Mouse (Mus musculus): Measurements from ENCODE around the gene Eif2d. TPM values are rescaled to one million over a fixed set of nuclear protein-coding genes. Genes with fewer than 3 reads are reported as not detected.

Gene Eif2d
- polyA plus RNA-seq, 1 experiment from 2014 or later: 51.1 TPM

GRCm38 (mm10) chr1:131175819-131176218 lies 22.8 kb downstream of the Eif2d start:
- Histone ChIP-seq H3K9me3 (replicated peaks; ENCODE audit: control insufficient read depth, low read length, poor library complexity, severe bottlenecking) (no peaks in the 10 kb centered on the region), H3K9ac (ENCODE audit: low read depth, low read length) (no peak overlapping the region), H3K4me1 (ENCODE audit: control insufficient read depth, insufficient read depth, low read length) (no peaks in the 10 kb centered on the region), H3K4me2 (ENCODE audit: low read length) (no peak overlapping the region), H3K27me3 (ENCODE audit: control insufficient read depth, insufficient read depth, low read depth, low read length) (no peaks in the 10 kb centered on the region), H3K27ac (ENCODE audit: low read length) (no peak overlapping the region), H3K4me3 (ENCODE audit: low read depth, low read length) (no peak overlapping the region), H3K36me3 (ENCODE audit: control insufficient read depth, insufficient read depth, low read length) (peaks cover 22% of the 10 kb centered on the region)
- 95% methylated on average over 8 of the region's 8 CpGs for WGBS
- ATAC-seq: no peak

- WGBS: 94% methylated on average over 4 of the region's 4 CpGs
- H3K36me3 ChIP-seq (ENCODE audit: control insufficient read depth, insufficient read depth, low read length): peaks cover 16% of the 10 kb centered on the region
Measured at GRCm38 (mm10) chr1:131177249-131177648, 24.3 kb downstream of the Eif2d start.

GRCm38 (mm10) chr1:131178083-131178482 lies 25.1 kb downstream of the Eif2d start:
- no peak overlapping the region for H3K9ac ChIP-seq (ENCODE audit: low read depth, low read length)
- no peaks in the 10 kb centered on the region for H3K4me1 ChIP-seq (ENCODE audit: control insufficient read depth, insufficient read depth, low read length)
- H3K36me3 ChIP-seq (ENCODE audit: control insufficient read depth, insufficient read depth, low read length): peaks cover 14% of the 10 kb centered on the region
- 92% methylated on average over 5 of the region's 5 CpGs for WGBS
- no peak overlapping the region for H3K4me3 ChIP-seq (ENCODE audit: low read depth, low read length)
- no peak for ATAC-seq
- no peak overlapping the region for H3K27ac ChIP-seq (ENCODE audit: low read length)
- no peaks in the 10 kb centered on the region for H3K9me3 ChIP-seq (replicated peaks; ENCODE audit: control insufficient read depth, low read length, poor library complexity, severe bottlenecking)
- H3K4me2 ChIP-seq (ENCODE audit: low read length): no peak overlapping the region
- H3K27me3 ChIP-seq (ENCODE audit: control insufficient read depth, insufficient read depth, low read depth, low read length): no peaks in the 10 kb centered on the region

More at GRCm38 (mm10) chr1:131177249-131177648, 24.3 kb downstream of the Eif2d start:
- Histone ChIP-seq H3K27me3 (ENCODE audit: control insufficient read depth, insufficient read depth, low read depth, low read length) (no peaks in the 10 kb centered on the region), H3K4me2 (ENCODE audit: low read length) (no peak overlapping the region), H3K4me1 (ENCODE audit: control insufficient read depth, insufficient read depth, low read length) (no peaks in the 10 kb centered on the region), H3K9me3 (replicated peaks; ENCODE audit: control insufficient read depth, low read length, poor library complexity, severe bottlenecking) (no peaks in the 10 kb centered on the region), H3K9ac (ENCODE audit: low read depth, low read length) (no peak overlapping the region), H3K4me3 (ENCODE audit: low read depth, low read length) (no peak overlapping the region), H3K27ac (ENCODE audit: low read length) (no peak overlapping the region)
- no peak for ATAC-seq

- no peak overlapping the region for H3K9ac ChIP-seq (ENCODE audit: low read depth, low read length)
- peaks cover 6% of the 10 kb centered on the region for H3K36me3 ChIP-seq (ENCODE audit: control insufficient read depth, insufficient read depth, low read length)
- H3K4me2 ChIP-seq (ENCODE audit: low read length): no peak overlapping the region
- no peak overlapping the region for H3K4me3 ChIP-seq (ENCODE audit: low read depth, low read length)
- WGBS: 97% methylated on average over 7 of the region's 7 CpGs
- no peak for ATAC-seq
- H3K9me3 ChIP-seq (replicated peaks; ENCODE audit: control insufficient read depth, low read length, poor library complexity, severe bottlenecking): no peaks in the 10 kb centered on the region
- H3K4me1 ChIP-seq (ENCODE audit: control insufficient read depth, insufficient read depth, low read length): no peaks in the 10 kb centered on the region
- H3K27me3 ChIP-seq (ENCODE audit: control insufficient read depth, insufficient read depth, low read depth, low read length): no peaks in the 10 kb centered on the region
- H3K27ac ChIP-seq (ENCODE audit: low read length): no peak overlapping the region
Measured at GRCm38 (mm10) chr1:131180386-131180785, 27.4 kb downstream of the Eif2d start.

- Histone ChIP-seq H3K36me3 (ENCODE audit: control insufficient read depth, insufficient read depth, low read length) (peaks cover 5% of the 10 kb centered on the region), H3K4me3 (ENCODE audit: low read depth, low read length) (no peak overlapping the region), H3K27ac (ENCODE audit: low read length) (no peak overlapping the region), H3K9me3 (replicated peaks; ENCODE audit: control insufficient read depth, low read length, poor library complexity, severe bottlenecking) (no peaks in the 10 kb centered on the region), H3K9ac (ENCODE audit: low read depth, low read length) (no peak overlapping the region), H3K4me1 (ENCODE audit: control insufficient read depth, insufficient read depth, low read length) (no peaks in the 10 kb centered on the region), H3K4me2 (ENCODE audit: low read length) (no peak overlapping the region), H3K27me3 (ENCODE audit: control insufficient read depth, insufficient read depth, low read depth, low read length) (no peaks in the 10 kb centered on the region)
- WGBS: 62% methylated on average over 9 of the region's 9 CpGs
- peak; percentile 65; the same call in 1 of the 2 replicates for ATAC-seq
Measured at GRCm38 (mm10) chr1:131181642-131182527, 28.9 kb downstream of the Eif2d start.

- Histone ChIP-seq H3K9me3 (replicated peaks; ENCODE audit: control insufficient read depth, low read length, poor library complexity, severe bottlenecking) (no peaks in the 10 kb centered on the region), H3K4me2 (ENCODE audit: low read length) (no peak overlapping the region), H3K4me1 (ENCODE audit: control insufficient read depth, insufficient read depth, low read length) (no peaks in the 10 kb centered on the region), H3K4me3 (ENCODE audit: low read depth, low read length) (no peak overlapping the region), H3K27ac (ENCODE audit: low read length) (no peak overlapping the region), H3K9ac (ENCODE audit: low read depth, low read length) (no peak overlapping the region), H3K36me3 (ENCODE audit: control insufficient read depth, insufficient read depth, low read length) (peaks cover 4% of the 10 kb centered on the region), H3K27me3 (ENCODE audit: control insufficient read depth, insufficient read depth, low read depth, low read length) (no peaks in the 10 kb centered on the region)
- ATAC-seq: no peak
- WGBS: 88% methylated on average over 7 of the region's 7 CpGs
Measured at GRCm38 (mm10) chr1:131183201-131183600, 30.2 kb downstream of the Eif2d start.

GRCm38 (mm10) chr1:131184253-131184955 lies 31.4 kb downstream of the Eif2d start:
- Histone ChIP-seq H3K4me3 (ENCODE audit: low read depth, low read length) (no peak overlapping the region), H3K4me2 (ENCODE audit: low read length) (no peak overlapping the region), H3K27ac (ENCODE audit: low read length) (no peak overlapping the region), H3K9ac (ENCODE audit: low read depth, low read length) (no peak overlapping the region), H3K27me3 (ENCODE audit: control insufficient read depth, insufficient read depth, low read depth, low read length) (no peaks in the 10 kb centered on the region), H3K4me1 (ENCODE audit: control insufficient read depth, insufficient read depth, low read length) (no peaks in the 10 kb centered on the region), H3K36me3 (ENCODE audit: control insufficient read depth, insufficient read depth, low read length) (peaks cover 3% of the 10 kb centered on the region), H3K9me3 (replicated peaks; ENCODE audit: control insufficient read depth, low read length, poor library complexity, severe bottlenecking) (no peaks in the 10 kb centered on the region)
- WGBS: 86% methylated on average over 9 of the region's 9 CpGs
- ATAC-seq: no peak

- no peak overlapping the region for H3K27ac ChIP-seq (ENCODE audit: low read length)
- no peaks in the 10 kb centered on the region for H3K4me1 ChIP-seq (ENCODE audit: control insufficient read depth, insufficient read depth, low read length)
- no peak overlapping the region for H3K4me2 ChIP-seq (ENCODE audit: low read length)
- 80% methylated on average over 8 of the region's 8 CpGs for WGBS
- no peak overlapping the region for H3K9ac ChIP-seq (ENCODE audit: low read depth, low read length)
- no peaks in the 10 kb centered on the region; the same call in 1 of the 2 replicates for H3K36me3 ChIP-seq (ENCODE audit: control insufficient read depth, insufficient read depth, low read length)
- ATAC-seq: no peak
- H3K9me3 ChIP-seq (replicated peaks; ENCODE audit: control insufficient read depth, low read length, poor library complexity, severe bottlenecking): no peaks in the 10 kb centered on the region
- no peak overlapping the region for H3K4me3 ChIP-seq (ENCODE audit: low read depth, low read length)
- H3K27me3 ChIP-seq (ENCODE audit: control insufficient read depth, insufficient read depth, low read depth, low read length): no peaks in the 10 kb centered on the region
Measured at GRCm38 (mm10) chr1:131184956-131185660, 32.1 kb downstream of the Eif2d start.
